Mouse (Mus musculus) embryonic fibroblast, embryonic 13.5 days (primary cell): Measurements from ENCODE around the gene Polr3b.

Experiments
- CTCF ChIP-seq: IDR thresholded peaks from 2 replicates; pipeline ENCODE4 v1.5.1; 2011; ENCODE audit warnings: mild to moderate bottlenecking, control low read depth, low read length, moderate library complexity, borderline replicate concordance; ENCODE audit not compliant: insufficient read depth
- POLR2A ChIP-seq: IDR thresholded peaks from 2 replicates; pipeline ENCODE4 v1.6.1; 2011; ENCODE audit warnings: low read depth, mild to moderate bottlenecking, control low read depth, low read length, moderate library complexity

GRCm38 (mm10) chr10:84611664-84612063 is 10.4 kb upstream of the Polr3b start:
- TF ChIP-seq POLR2A (no peak), CTCF (no peak)
